Mouse (Mus musculus) spleen, postnatal 36 days (tissue): Measurements from ENCODE around the gene Pfkl.
"Not testable (repeated sequence)": the region's sequence is repeated elsewhere in the genome, so short reads cannot be mapped to it uniquely, and the experiment has no call there.

Experiments
- DNase-seq, 2 experiments: peaks; one replicate each; pipeline ENCODE4 v3.0.0; 2022; ENCODE audit warnings: low spot score in 2 of 2, mixed read lengths in 1 of 2

Pfkl gene

DNA sequence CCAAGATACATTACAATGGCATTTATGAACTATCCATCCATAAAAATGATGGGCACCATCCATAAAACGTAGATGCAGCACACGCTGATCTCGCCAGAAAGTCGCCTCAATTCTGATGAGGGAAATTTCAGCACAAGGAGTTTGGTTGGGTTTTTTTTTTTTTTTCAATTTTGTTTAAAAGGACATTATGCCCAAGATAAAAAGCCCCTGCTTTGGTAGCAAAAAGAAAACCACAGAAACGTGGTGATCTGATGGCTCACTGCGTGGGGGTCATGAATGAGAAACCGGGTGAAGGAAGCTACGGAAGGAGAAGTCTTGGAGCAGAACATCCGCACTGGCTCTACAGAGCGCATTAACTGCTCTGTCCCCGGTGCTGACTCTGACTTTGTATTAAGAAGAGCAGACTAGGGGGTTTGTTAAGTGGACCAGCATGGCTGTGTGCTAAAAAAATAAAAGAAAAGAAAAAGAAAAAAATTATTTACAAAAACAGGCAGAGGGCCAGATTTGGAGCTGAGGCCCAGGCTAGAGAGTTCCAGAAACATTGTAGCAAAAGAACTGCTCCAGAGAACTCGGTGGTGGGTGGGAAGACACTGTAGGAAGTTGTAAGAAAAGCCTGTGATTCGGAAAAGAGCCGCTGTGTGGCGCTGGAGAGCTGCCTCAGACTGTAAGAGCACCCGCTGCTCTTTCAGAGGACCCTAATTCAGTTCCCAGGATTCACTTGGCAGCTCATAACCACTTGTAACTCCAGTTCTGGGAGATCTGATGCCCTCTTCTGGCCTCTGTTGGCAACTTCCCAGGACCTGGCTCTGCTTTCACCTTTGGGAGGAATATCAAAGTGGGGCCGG, 38.0 kb downstream of the Pfkl start:
- no peak for DNase-seq

DNA sequence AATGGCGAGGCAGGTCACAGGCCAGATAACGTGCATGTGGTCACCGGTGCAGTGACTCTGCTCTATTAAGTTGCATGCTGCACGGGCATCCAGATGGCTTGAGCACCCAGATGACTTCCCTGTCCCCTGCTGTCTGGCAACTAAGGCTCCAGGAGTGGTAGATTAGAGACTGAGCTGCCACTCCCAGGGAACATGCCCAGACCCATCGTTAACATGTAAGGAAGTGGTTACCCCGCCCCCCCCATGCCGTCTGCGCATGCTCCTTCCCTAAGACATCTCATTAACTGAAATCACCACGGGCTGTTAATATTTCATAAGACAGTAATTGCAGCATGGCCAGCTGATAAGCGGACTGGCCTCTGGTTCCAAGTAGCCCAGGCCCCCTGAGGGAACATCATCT, 38.7 kb downstream of the Pfkl start:
- DNase-seq, result peak; percentile 29 to 59

DNA sequence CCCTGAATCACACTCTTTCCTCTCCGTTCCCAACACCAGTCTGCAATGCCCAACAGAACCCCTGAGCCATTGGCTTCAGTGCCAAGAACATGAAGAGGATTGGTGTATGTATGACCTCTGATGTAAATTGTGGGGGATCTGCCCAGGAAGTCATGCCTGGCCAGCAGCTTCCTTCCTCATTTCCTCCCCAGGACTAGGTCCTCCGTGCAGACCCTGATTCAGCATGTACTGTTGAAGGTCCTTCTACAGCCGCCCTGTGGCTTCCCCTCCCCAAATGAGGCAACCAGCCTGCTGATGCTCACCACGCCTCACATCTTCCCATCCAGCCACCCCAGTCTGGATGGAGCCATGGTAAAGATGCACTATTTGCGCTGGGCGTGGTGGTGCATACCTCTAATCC, 39.4 kb downstream of the Pfkl start, which contains the start of gene Trpm2:
Trpm2 (minus strand) TSS at position 83 of the 400 bp plus-strand sequence.
- DNase-seq, result peak; percentile 64 to 68

DNA sequence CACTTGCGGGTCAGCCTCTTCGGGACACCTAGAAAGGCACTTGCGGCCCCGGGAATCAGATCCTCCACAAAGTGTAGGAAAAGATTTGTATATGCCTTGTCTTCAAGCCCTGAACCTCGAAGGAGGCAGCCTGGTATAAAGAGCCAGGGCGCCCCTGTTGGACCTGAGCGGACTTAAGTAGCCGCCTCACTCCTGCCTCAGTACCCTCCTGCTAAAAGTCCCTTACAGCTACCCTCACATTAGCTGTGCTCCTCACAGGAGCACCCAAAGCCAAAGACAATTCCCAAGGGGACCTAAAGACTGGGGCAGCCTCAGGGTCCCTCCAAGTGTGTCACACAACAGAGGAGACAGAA, 39.9 kb downstream of the Pfkl start:
- DNase-seq, result no peak

DNA sequence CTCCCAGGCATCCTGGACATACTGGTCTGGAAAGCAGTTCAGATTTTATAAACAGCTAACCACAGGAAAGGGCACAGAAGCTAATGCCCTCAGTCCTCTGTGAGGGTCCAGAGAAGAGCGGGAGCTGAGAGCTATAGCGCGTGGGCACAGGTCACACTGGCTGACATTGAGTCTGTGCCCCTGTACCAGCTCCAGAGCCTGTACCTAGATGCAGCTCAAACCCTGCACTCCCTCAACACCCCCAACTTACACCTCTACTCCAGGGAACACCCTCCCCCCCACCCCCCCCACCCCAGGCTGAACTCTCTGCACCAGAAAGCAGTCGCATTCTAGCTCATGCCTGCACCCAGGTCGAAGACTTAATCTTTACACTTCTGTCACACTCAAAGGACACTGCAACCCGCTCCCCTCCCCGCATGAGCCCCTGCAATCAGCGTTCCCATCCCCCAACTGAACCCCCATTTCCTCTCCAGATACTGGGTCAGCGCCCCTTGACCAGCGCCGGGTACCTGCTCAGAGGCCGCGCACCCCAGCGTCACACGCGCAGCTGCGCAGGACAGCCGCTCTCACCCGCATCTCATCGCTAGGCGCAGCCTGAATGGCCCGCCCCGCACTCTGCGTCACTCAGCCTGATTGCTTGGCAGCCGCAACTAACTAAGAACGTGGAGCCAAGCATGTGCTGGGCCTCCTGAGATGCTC, 40.5 kb downstream of the Pfkl start:
- DNase-seq, result peak; percentile 49 to 59

DNA sequence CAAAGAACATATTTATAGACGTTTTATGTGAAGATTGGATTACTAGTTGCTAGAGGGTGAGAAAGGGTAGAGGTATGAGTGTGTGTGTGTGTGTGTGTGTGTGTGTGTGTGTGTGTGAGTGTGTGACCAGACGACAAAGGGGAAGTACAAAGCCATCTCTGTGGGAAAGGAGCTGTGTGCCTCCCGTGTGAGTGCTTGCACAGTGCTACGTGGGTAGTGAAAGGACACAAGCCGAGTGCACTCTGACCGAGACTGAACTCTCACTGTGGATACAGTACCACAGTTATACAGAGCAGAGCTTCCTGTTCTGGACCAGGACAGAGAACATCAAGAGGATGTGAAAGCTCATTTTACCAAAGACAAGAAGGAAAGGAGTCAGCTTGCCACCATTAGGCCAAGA, 45.9 kb downstream of the Pfkl start:
- DNase-seq, result peak; percentile 42 to 56

DNA sequence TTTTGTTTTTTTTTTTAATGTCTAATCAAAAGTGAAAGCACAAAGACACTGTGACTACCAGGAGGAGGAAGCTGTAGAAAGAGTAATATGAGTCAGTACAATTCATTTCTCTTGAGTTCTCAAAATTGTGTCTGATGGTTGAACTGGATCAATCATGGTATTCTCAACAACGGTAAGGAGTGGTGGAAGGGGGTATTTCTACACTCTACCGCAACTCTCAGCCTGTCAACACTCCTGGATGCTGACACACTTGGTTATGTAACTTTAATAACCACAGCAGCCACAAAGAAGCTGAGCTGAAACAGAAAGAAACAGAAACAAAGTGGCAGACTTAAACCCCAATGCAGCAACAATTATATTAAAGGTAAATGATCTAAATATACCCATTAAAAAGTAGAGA, 47.2 kb downstream of the Pfkl start:
- no peak for DNase-seq

DNA sequence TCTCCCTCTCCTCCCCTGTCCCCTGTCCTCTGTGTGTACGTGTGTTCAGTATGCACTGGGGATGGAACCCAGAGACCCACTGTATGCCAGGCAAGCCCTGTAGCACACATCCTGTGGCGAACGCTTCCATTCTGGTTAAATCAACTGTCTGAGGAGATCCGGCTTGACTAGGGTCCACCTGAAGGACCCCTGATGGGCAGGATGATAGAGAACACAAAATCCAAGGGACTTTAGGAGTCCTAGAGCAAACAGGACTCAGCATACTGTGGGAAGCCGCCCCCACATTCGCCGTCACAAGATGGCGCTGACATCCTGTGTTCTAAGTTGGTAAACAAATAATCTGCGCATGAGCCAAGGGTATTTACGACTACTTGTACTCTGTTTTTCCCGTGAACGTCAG, 59.4 kb downstream of the Pfkl start:
- DNase-seq, result not testable (repeated sequence)

DNA sequence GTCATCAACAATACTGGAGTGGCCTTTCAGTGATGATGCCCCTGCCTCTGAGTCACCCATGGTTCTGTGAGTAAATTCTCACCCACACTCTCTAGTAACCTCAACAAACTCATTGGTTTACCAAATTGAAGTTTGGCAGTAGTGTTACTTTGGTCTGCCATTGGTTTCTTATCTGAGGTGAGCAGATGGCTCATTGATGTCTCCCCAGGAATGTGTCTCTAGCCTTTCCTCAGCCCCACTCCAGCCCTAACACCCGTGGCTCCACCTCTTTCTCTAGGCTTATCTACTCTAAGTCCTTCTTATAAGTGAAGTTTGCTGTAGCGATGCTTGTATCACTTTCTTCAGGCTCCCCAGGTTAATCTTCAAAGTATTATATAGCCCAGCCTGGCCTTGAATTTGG, 70.2 kb downstream of the Pfkl start:
- no peak for DNase-seq
